Mouse (Mus musculus) natural killer cell, adult 2 months (primary cell): ENCODE results near the gene Havcr1.
"Not testable (repeated sequence)": the region's sequence is repeated elsewhere in the genome, so short reads cannot be mapped to it uniquely, and the experiment has no call there.

Experiments
- DNase-seq, 2 experiments: peaks; one replicate each; pipeline ENCODE4 v3.0.0; 2022; ENCODE audit warnings: low spot score in 2 of 2

Gene Havcr1

DNA sequence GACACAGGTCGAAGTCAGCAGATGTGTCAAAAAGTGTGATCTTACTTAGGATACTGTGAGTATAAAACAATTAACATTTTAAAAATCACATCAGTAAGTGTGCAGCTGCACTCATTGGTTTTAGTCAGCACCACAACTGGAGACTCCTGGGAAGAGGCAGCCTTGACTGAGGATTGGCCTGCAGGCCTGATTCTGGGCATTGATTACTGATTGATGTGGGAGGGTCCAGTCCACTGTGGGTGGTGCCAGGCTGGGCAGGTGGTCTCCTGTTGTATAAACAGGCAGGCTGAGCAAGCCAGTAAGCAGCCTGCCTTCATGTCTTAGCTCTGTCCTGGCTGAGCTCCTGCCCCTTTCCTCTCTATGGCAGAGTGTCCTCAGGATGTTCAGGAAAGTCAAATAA, at the start of gene Havcr1:
Havcr1 (plus strand) TSS at position 5 of the 400 bp plus-strand sequence.
- DNase-seq = not testable (repeated sequence)

GRCm38 (mm10) chr11:46690136-46690535, 44.7 kb upstream of the Havcr1 start:
- no peak for DNase-seq

DNA sequence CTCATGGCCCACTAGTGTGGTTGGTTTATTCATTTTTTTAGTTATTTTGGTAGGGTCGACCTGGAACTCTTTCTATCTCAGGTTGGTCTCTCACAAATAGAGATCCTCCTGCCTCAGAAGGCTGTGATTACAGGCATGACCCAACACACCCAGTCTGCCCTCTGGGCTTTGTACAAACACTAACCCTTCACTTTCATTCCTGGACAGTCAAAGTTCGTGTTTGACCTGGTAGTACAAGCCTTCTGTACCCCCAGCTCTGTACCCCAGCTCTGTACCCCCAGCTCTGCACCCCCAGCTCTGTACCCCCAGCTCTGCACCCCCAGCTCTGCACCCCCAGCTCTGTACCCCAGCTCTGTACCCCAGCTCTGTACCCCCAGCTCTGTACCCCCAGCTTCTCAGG, 39.0 kb upstream of the Havcr1 start:
- DNase-seq = not testable (repeated sequence)

DNA sequence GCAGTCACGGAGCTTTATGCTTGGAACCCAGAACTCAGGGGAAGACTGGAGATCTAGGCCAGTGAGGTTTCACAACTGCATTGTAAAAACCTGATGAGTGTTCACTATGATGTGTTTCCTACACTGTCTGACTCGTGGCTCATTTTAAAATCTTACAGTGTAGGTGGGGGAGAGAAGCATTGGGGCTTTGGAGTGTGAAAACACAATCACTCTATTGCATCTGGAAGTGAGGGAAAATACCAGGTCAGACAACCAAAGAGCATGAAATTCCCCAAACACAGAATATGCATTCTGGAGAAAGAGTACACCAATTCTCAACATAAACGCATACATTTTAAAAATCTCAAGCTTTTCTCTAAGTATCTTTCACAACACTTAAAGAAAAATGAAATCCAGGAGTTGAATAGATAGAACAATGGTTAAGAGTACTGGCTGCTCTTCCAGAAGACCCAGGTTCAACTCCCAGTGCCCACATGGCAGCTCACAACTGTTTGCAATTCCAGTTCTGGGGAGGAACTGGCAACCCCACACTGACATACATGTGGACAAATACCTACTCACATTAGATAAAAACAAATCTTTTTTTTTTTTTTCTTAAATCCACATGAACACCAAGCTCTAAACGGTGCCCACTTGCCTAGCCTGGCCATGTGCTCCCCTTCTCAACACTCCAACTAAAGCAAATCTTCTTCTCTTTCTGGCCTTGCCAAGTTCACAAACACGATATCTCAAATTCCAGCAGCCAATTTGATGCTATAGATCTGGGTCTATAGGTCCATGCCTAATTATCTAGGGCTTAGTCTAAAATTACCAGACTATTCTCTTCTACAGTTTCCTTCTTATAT, 37.2 kb upstream of the Havcr1 start:
- no peak for DNase-seq

- DNase-seq = no peak
Observed at GRCm38 (mm10) chr11:46698278-46698655, 36.6 kb upstream of the Havcr1 start.

DNA sequence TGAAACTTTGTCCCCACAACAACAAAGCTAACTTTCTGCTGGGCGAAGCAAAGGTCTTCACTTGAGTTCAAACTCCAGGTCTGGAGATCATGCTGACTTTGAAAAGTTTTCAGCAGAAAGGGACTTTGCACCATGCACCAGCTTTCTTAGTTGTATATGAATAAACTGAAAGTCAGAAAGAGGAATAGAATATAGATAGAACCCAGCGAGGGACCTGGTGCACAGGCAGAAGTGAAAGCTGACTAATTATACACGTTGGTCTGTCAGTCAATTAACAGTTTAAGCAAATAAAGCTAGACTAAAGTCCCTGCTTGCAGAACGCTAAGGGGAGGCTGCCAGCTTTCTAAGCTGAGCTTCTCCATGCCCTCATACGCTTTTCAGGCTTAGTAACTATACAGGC, 36.0 kb upstream of the Havcr1 start:
- peak in 1 of 2 experiments; percentile 1 for DNase-seq

GRCm38 (mm10) chr11:46706664-46707356, 28.1 kb upstream of the Havcr1 start, which contains the start of gene Timd2:
Timd2 (minus strand) TSS chr11:46707061.
- no peak for DNase-seq

DNA sequence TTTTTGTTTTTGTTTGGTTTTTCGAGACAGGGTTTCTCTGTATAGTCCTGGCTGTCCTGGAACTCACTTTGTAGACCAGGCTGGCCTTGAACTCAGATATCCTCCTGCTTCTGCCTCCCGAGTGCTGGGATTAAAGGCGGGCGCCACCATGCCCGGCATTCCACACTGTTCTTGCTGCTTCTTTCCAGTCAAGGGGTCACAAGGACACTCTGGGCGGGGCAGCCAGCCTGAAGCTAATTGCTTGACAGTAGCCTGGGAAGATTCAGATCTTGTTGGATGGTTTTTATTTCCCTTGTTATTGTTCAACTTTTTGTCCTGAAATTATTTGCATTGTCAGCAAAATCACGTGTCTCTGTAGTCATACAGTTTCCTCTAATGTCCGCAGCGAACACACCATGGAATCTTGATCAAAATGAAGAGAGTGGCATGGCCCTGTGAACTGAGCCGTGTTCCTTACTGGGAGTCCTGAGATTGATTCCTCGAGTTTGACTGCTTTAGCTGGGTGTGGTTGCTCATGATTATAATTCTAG, 3.3 kb upstream of the Havcr1 start:
- DNase-seq = no peak

DNA sequence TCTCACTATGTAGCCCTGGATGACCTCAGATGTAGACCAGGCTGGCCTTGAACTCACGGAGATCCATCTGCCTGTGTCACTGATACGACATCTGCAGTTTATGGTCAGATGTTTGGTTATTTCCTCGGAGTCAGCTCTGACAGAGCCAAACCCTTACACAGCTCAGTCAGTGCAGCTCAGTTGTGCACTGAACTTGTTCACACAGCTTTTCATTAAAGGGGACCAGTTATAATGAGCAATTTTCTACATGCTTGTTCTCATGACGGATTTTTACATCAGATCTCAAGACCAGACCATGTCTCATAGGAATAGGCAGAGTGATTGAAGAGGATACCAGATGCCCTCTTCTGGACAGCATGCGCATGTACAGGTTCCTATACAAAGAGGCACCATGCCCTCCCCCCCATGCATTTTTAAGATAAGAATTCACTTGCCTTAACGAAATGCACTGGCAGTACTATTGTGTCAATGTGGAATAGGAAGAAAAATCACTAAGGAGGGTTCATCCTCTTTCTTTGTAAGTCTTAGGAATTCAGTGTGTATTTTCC, 1.6 kb upstream of the Havcr1 start:
- DNase-seq = peak in 1 of 2 experiments; percentile 17

- no peak for DNase-seq
Observed at GRCm38 (mm10) chr11:46734617-46735016, 263 bp upstream of the Havcr1 start.

DNA sequence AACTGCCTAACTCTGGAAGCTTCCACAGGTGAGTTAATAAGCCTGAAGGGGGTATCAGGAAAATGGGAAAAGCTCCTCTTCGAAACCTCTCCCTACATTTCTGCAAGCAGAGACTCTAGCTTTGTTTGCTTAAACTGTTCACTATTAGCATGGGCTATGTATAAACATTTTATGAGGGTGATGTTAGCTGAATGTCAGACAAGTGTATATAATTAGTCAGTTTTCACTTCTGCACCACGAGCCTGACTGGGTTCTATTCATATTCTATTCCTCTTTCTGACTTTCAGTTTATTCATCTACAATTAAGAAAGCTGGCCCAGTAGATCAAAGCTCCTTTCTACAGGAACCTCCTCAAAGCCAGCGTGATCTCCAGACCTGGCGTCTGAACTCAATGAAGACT, 4.6 kb downstream of the Havcr1 start:
- DNase-seq = no peak

GRCm38 (mm10) chr11:46740886-46741285, 6.0 kb downstream of the Havcr1 start:
- no peak for DNase-seq

DNA sequence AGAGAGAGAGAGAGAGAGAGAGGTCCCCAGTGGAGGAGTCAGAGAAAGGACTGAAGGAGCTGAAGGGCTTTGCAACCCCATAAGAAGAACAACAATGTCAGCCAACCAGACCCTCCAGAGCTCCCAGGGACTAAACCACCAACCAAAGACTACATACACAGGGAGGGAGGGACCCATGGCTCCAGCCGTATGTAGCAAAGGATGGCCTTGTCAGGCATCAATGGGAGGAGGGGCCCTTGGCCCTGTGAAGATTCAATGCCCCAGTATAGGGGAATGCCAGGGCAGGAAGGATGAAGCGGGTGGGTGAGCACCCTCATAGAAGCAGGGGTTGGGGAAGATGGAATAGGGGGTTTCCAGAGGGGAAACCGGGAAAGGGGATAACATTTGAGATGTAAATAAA, 6.8 kb downstream of the Havcr1 start:
- DNase-seq = no peak

DNA sequence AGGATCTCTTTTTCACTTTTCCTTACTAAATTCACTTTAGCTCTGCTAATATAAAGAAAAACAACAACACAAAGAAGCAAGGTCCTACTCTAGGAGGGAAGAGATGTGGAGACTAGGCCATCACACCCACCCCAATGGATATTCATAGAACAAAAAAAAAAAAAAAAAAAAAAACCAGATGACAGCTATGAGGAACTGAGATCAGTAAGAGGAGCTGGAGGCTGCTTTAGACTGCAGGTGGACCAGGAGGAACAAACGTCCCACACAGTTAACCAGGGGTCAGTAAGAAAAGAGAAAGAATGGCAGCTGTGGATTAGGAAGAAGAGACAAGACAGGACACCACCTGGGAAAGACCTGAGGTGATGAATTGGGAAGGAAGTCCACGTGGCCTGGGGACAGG, 13.1 kb downstream of the Havcr1 start:
- DNase-seq = no peak

DNA sequence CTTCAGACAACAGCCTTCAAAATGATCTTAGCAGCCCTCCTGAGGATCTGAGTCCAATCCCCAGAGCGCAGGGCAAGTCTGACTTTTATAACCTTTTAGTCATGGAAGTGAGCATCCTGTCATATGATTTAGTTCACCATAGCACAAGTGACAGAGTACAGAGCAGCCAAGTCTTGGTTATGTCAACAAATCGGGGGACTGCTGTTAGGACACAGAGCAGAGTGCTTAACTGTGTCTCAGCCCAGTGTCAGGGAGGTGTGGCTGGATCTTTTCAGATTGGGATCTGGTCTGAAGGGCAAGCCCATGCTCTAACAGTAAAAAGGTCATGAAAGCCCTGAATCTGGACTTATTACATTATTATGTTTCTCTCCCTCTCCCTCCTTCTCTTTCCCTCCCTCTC, 18.8 kb downstream of the Havcr1 start:
- DNase-seq = no peak

- no peak for DNase-seq
Observed at GRCm38 (mm10) chr11:46754669-46755068, 19.8 kb downstream of the Havcr1 start.

GRCm38 (mm10) chr11:46755714-46756113, 20.8 kb downstream of the Havcr1 start:
- not testable (repeated sequence) for DNase-seq

- no peak for DNase-seq
Observed at GRCm38 (mm10) chr11:46776879-46777278, 42.0 kb downstream of the Havcr1 start.

DNA sequence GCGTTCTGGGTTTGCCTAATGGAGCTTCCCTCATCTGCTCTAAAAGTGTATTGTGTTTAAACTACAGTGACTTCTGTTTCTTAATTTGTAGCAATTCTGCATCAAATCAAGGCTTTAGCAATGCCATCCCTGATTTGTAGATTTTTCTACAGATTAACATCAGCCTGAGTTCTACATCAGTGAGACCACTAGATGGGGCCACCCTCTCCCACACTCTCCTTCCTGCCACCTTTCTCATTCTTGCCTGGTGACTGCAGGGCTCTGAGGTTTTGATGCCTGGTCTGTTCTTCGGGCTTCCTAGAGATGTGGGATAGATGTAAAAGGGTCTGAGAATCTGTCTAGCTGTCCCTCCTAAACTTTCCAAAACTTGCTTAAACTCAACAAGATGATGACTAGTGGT, 44.9 kb downstream of the Havcr1 start:
- no peak for DNase-seq

DNA sequence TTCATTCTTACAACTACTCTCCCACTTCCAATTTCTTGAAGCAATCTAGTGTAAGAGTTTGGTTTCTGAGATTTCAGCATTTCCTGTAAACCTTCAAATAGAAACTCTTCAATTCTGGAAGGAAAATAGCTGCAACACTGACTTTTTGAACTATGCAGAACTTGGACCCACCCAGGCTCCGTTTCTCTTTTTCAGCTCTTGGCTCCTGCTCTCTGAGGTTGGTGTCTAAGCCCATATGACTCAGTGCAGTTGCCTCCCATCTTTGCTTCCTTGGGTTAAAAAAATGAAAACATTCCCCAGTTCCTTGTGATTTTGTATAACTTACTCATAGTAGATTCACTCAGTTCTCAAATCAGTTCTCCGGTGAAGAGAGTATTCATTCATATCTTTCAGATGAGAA, 69.6 kb downstream of the Havcr1 start:
- no peak for DNase-seq

DNA sequence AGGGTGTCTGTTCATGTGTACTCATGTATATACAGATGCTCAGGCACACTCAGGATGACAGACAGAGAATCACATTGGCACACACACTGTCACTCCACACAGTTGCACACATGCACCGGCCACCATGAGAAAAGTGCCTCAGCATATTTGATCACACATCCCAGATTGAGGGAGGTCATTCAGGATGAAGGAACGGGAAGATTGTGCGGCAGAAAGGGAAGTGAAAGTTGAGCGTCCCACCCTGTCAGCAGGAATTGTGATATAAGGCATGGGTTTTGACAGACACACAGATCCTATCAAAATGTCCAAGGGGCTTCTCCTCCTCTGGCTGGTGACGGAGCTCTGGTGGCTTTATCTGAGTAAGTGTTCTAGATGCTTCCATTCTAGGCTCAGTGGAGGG, 75.6 kb downstream of the Havcr1 start, which contains the start of gene Timd4:
Timd4 (plus strand) TSS at position 290 of the 400 bp plus-strand sequence.
- DNase-seq = no peak

DNA sequence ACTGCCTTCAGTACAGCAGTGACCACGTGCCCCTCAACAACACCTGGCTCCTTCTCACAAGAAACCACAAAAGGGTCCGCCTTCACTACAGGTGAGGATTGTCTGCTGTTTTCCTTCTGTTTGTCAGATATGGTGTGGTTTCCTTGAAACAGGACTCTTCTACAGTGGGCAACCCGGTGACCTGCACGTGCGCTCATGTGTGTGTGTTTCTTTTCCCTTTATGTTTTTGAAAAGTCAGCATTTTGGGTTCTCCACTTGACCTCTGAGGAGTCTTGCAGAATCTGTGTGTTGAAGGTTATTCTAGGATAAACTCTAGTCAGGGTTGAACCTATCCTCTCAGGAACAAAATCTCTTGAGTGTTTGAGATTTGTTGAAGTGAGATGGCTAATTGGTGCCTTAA, 82.8 kb downstream of the Havcr1 start:
- no peak for DNase-seq
